Mouse (Mus musculus) midbrain, embryonic 10.5 days (tissue): ENCODE results near the gene Galnt7. TPM values are rescaled to one million over a fixed set of nuclear protein-coding genes. Genes with fewer than 3 reads are reported as not detected.

ENCODE experiments used
- DNase-seq: peaks from one replicate; pipeline ENCODE4 v3.0.0-alpha.2; 2017; ENCODE audit warnings: low spot score
- H3K27ac ChIP-seq: fragments of 300-500 bp; sonication (generic); replicated peaks from 2 replicates; pipeline ENCODE4 v1.5.1; 2016; ENCODE audit warnings: mild to moderate bottlenecking
- H3K27me3 ChIP-seq: fragments of 300-500 bp; sonication (generic); 2 replicates; pipeline ENCODE4 v1.6.1; 2016; ENCODE audit warnings: low read depth, mild to moderate bottlenecking; ENCODE audit not compliant: poor library complexity, severe bottlenecking
- H3K36me3 ChIP-seq: fragments of 300-500 bp; sonication (generic); 2 replicates; pipeline ENCODE4 v1.6.1; 2016; ENCODE audit warnings: mild to moderate bottlenecking, moderate library complexity
- H3K4me1 ChIP-seq: fragments of 300-500 bp; sonication (generic); 2 replicates; pipeline ENCODE4 v1.6.1; 2016
- H3K4me3 ChIP-seq: fragments of 300-500 bp; sonication (generic); 2 replicates; pipeline ENCODE4 v1.5.1; 2016; ENCODE audit warnings: mild to moderate bottlenecking, moderate library complexity
- H3K9me3 ChIP-seq: fragments of 300-500 bp; sonication (generic); replicated peaks from 2 replicates; pipeline ENCODE4 v1.6.1; 2016; ENCODE audit warnings: mild to moderate bottlenecking
- WGBS: fragments of 180-500 bp; shearing (Covaris S2); methylation state at CpG from one replicate; pipeline ENCODE4 v1.1.7; 2016; 5-methylcytosine and 5-hydroxymethylcytosine counted together
- polyA plus RNA-seq: library from polyadenylated mRNA; unstranded; fragments of >200 nt; fragmentation: Nextera tagmentation; extraction: Ambion mirVana; gene quantifications from 2 replicates; pipeline ENCODE4 v1.2.1, GENCODE M21; 2016

The Galnt7 gene
- polyA plus RNA-seq, 1 experiment from 2014 or later = 23.6 TPM

DNA sequence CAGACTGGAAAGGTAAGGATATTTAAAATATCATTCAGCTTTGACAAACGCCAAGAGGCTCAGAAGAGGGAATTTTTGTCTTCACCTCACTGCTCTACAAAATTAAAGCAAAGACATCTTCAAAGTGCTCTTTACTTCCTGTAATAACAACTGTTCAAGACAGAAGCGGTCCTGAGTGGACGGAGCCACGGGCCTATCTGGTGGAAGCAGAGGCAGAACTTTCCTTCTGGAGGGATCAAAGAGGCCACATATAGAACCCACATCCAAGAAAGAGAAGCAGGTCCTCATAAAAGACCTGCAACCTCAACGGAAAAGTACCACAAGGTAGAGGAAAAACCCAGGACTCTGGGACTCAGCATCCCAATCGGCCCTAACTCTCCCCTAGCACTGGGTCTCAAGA is 2.6 kb downstream of the Galnt7 start:
- Histone ChIP-seq H3K27ac (no peak overlapping the region), H3K4me1 (peaks cover 28% of the 10 kb centered on the region), H3K27me3 (peaks cover 4% of the 10 kb centered on the region; the same call in 1 of the 2 replicates), H3K9me3 (no peaks in the 10 kb centered on the region), H3K36me3 (no peaks in the 10 kb centered on the region), H3K4me3 (no peak overlapping the region)
- WGBS = 83% methylated on average over 6 of the region's 6 CpGs
- DNase-seq = no peak

DNA sequence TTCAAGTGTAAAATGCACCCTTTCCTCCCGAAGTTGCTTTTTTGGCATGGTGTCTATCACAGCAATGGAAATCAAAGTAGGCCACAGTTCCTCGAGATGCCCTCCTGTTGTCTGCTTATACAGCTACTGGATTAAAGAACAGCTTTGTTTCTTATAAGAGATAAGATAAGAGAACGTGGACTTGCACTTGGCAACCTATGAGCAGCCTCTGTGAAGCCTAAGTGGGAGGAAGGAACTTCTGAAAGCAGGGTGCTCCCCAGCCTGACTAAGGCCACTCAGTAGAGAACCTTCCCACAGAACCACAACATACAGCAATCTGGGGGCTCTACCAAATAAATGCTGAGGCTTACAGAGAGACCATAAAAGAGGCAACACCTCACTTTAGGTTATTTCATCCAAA is 5.3 kb downstream of the Galnt7 start:
- Histone ChIP-seq H3K27ac (no peak overlapping the region), H3K27me3 (no peaks in the 10 kb centered on the region), H3K4me3 (no peak overlapping the region), H3K4me1 (peaks cover 19% of the 10 kb centered on the region), H3K9me3 (no peaks in the 10 kb centered on the region), H3K36me3 (no peaks in the 10 kb centered on the region)
- no peak for DNase-seq
- 85% methylated on average over 3 of the region's 3 CpGs for WGBS

DNA sequence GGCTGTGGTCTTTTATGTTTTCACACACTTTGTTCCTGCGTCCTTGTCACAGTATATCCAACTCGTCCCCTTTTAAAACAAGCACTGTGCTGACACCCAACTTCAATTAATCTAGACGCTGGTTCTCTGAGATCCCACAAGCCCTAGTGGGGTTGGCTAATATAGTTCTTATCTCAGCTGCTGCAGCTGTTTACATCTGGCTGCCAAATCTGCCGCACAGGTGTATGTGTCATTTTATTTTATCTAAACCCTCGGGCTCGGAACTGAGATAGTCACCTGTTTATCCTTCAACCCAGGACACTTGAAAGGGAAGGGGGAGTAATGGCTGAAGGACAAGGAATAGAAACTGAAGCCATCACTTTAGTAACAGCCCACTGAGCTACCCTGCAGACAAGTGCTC is 8.6 kb downstream of the Galnt7 start:
- no peaks in the 10 kb centered on the region for H3K9me3 ChIP-seq
- no peak overlapping the region for H3K27ac ChIP-seq
- H3K4me3 ChIP-seq = no peak overlapping the region
- H3K4me1 ChIP-seq = peaks cover 3% of the 10 kb centered on the region; the same call in 1 of the 2 replicates
- no peaks in the 10 kb centered on the region for H3K36me3 ChIP-seq
- 89% methylated on average over 6 of the region's 6 CpGs for WGBS
- no peak for DNase-seq
- no peaks in the 10 kb centered on the region for H3K27me3 ChIP-seq

DNA sequence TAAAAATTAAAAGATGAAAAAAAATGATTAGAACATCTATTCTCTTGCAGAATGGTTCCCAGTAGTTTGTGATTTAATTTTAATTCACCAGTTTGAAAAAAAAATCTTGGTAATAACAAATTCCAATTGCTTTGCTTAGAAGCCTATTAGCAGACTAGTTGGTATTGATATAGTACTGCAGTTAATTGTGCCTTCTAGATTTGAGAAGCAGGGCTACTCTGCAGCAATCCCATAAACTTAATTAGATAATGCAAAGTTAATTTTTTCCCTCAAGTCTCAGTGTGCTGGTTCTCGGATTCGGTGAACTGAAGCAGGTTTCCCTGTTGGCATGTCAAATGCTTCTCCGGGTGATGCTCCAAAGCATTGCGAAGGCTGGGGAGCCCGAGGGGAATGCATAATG is 10.1 kb downstream of the Galnt7 start:
- H3K9me3 ChIP-seq = no peaks in the 10 kb centered on the region
- no peaks in the 10 kb centered on the region for H3K27me3 ChIP-seq
- no peaks in the 10 kb centered on the region; the same call in 1 of the 2 replicates for H3K4me1 ChIP-seq
- no peak for DNase-seq
- H3K36me3 ChIP-seq = no peaks in the 10 kb centered on the region
- 89% methylated on average over 5 of the region's 5 CpGs for WGBS
- H3K4me3 ChIP-seq = no peak overlapping the region
- no peak overlapping the region for H3K27ac ChIP-seq

DNA sequence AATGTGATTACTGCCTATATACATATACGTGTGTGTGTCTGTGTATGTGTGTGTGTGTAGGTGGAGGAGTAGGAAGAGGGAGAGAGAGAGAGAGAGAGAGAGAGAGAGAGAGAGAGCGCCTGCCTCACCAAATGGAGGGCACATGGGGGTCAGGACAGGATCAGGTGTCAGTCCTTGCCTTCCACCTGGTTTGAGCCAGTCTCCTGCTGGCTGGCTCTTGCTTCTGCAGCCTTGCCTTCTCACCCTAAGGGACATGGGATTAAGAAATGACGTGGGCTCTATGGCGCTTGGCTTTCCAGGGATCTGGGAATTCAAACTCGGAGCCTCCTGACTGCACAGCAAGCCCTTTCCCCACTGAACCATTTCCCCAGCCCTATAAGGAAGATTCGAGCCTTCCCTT is 13.9 kb downstream of the Galnt7 start:
- no peak overlapping the region for H3K27ac ChIP-seq
- no peaks in the 10 kb centered on the region for H3K4me1 ChIP-seq
- no peaks in the 10 kb centered on the region for H3K9me3 ChIP-seq
- no peaks in the 10 kb centered on the region for H3K36me3 ChIP-seq
- WGBS = 72% methylated on average over 6 of the region's 6 CpGs
- no peak overlapping the region for H3K4me3 ChIP-seq
- no peaks in the 10 kb centered on the region for H3K27me3 ChIP-seq
- no peak for DNase-seq

DNA sequence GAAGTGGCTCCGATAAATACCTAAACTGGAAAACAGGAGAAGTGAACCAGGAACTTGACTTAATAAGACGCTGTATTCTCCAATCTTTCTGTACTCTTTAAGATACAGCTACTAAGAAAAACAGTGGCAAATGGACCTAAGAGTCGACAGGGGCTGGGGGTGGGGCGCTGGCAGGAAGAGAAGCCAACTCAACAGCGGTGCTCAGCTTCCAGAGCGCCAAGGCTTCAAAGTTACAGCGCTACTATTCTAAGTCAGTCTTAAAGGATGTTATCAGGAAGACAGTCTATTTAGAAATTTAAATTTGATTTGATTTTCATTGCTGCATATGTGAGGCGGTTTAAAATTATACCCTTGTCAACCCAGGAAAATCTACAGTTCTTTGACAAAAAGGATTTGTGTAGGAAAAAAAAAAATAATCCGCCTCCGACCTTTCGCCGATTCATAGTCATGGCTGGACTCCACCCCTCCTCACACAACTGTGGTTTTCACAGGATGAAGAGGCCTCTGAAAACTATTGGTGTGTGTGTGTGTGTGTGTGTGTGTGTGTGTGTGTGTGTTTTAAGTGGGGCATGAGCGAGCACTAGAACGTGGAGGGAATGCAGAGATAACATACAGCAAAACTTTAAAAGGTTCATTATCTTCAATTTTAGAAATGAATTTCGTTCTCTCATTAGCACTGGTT is 15.1 kb downstream of the Galnt7 start:
- no peak overlapping the region for H3K4me3 ChIP-seq
- no peaks in the 10 kb centered on the region for H3K4me1 ChIP-seq
- no peaks in the 10 kb centered on the region for H3K27me3 ChIP-seq
- WGBS = 88% methylated on average over 15 of the region's 15 CpGs
- DNase-seq = no peak
- H3K36me3 ChIP-seq = no peaks in the 10 kb centered on the region
- H3K9me3 ChIP-seq = no peaks in the 10 kb centered on the region
- H3K27ac ChIP-seq = no peak overlapping the region

DNA sequence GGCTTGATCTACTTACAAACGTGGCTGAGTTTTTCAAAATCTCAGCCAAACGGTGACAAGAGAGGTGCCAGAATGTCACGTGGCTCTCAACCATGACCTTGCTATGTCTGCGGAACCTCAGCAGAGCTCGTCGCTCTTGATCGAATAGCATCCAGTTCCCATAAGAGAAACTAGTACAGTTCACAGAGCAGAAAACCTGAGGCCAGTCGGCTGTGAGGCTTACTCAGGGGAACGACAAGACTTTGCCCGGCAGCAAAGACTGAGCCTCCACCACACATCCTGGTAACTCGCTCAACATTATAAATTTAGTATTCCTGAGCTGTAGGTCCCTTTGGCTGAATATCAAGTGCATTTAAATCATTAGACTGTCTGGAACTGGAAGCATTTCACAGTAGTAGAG is 16.1 kb downstream of the Galnt7 start:
- H3K27ac ChIP-seq = no peak overlapping the region
- WGBS = 91% methylated on average over 11 of the region's 11 CpGs
- no peak overlapping the region for H3K4me3 ChIP-seq
- H3K9me3 ChIP-seq = no peaks in the 10 kb centered on the region
- DNase-seq = no peak
- no peaks in the 10 kb centered on the region for H3K27me3 ChIP-seq
- H3K36me3 ChIP-seq = no peaks in the 10 kb centered on the region
- H3K4me1 ChIP-seq = no peaks in the 10 kb centered on the region

DNA sequence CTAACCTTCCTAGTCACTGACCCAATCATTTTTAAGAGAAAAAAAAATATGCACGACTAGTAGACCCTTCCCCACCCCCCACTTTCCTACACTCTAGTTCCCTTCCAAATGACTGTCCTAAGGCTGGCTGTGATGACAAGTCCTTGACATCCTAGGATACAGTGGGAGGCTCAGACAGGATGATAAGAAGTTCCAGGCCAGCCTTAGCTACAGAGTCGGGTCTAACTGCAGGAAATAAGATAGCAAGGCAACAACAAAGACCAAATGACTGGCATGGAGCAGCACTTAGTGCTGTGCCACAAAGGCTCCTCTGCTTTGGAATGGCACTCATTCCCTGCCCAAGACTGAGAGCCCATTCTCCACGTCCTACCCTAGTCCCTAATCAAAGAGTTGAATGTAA is 16.6 kb downstream of the Galnt7 start:
- H3K36me3 ChIP-seq = no peaks in the 10 kb centered on the region
- WGBS = 75% methylated on average over 3 of the region's 3 CpGs

DNA sequence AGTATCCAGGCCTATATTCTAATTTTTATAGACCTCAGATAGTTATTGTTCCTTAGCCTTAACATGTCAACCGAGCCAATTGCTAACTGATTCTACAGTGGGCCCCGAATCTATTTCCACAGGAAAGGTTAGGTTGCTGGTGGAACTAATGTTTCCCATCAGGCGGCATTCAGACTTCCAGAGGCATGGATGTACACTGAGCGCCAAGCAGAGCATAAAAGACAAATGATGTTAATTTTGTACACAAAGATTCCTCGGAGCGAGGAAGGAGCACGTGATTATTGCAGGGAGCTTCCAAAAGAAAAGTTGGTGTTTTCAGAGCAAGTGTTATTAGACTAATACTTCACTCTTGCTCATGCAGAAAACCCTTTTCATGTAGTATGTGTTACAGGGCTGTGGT is 21.1 kb downstream of the Galnt7 start:
- H3K4me3 ChIP-seq = no peak overlapping the region
- H3K27me3 ChIP-seq = no peaks in the 10 kb centered on the region
- WGBS = 94% methylated on average over 7 of the region's 7 CpGs
- H3K4me1 ChIP-seq = no peaks in the 10 kb centered on the region
- H3K36me3 ChIP-seq = no peaks in the 10 kb centered on the region
- H3K9me3 ChIP-seq = no peaks in the 10 kb centered on the region
- DNase-seq = no peak
- no peak overlapping the region for H3K27ac ChIP-seq

More for the DNA sequence above, 16.6 kb downstream of the Galnt7 start:
- DNase-seq = no peak
- Histone ChIP-seq H3K27ac (no peak overlapping the region), H3K9me3 (no peaks in the 10 kb centered on the region), H3K27me3 (no peaks in the 10 kb centered on the region), H3K4me3 (no peak overlapping the region), H3K4me1 (no peaks in the 10 kb centered on the region)

DNA sequence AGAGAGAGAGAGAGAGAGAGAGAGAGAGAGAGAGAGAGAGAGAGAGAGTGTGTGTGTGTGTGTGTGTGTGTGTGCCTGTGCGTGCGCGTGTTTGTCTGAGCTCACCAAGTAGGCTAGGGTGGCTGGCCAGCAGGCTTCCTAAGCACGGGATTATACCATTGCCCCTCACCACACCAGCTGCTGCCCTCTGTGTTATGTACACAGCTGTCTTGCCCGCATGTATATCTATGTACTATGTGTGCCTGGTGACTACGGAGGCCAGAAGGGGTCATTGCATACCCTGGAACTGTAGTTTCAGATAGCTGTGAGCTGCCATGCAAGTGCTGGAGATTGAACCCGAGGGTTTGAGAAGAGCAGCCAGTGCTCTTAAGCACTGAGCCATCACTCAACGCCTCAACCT is 22.7 kb downstream of the Galnt7 start:
- DNase-seq = no peak
- no peaks in the 10 kb centered on the region for H3K36me3 ChIP-seq
- no peaks in the 10 kb centered on the region for H3K4me1 ChIP-seq
- whole genome bisulfite sequencing = 91% methylated on average over 8 of the region's 8 CpGs
- no peak overlapping the region for H3K4me3 ChIP-seq
- H3K27ac ChIP-seq = no peak overlapping the region
- H3K9me3 ChIP-seq = no peaks in the 10 kb centered on the region
- H3K27me3 ChIP-seq = no peaks in the 10 kb centered on the region

DNA sequence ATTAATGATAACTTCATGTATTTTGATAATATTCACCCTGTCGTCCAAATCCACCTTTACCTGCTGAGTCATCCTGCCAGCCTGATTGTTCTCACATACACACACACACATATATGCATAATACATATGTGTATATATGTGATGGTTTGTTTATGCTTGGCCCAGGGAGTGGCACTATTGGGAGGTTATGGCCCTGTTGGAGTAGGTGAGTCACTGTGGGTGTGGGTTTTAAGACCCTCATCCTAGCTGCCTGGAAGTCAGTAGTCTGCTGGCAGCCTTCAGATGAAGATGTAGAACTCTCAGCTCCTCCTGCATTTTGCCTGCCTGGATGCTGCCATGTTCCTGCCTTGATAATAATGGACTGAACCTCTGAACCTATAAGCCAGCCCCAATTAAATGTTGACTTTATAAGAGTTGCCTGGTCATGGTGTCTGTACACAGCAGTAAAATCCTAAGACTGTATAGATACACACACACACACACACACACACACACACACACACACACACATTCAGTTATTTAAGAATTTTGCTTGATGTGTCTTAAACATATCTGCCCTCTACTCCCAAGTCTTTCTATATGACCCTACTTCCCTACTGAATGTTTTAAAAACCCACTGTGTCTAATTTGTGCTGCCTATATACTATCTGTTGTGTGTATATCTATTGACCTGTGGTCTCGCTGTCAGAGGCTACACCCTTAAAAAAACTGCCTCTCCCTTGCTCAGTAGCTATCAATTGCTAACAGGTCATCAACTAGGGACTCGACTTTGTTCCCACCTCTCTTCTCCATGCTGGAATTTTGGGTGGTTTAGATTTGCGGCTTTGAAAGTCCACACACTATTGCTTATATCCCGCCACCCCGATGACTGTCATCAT is 23.8 kb downstream of the Galnt7 start:
- DNase-seq = no peak
- Histone ChIP-seq H3K27ac (no peak overlapping the region), H3K36me3 (no peaks in the 10 kb centered on the region), H3K4me3 (no peak overlapping the region), H3K9me3 (no peaks in the 10 kb centered on the region), H3K27me3 (no peaks in the 10 kb centered on the region), H3K4me1 (no peaks in the 10 kb centered on the region)
- WGBS = 89% methylated on average over 6 of the region's 6 CpGs

DNA sequence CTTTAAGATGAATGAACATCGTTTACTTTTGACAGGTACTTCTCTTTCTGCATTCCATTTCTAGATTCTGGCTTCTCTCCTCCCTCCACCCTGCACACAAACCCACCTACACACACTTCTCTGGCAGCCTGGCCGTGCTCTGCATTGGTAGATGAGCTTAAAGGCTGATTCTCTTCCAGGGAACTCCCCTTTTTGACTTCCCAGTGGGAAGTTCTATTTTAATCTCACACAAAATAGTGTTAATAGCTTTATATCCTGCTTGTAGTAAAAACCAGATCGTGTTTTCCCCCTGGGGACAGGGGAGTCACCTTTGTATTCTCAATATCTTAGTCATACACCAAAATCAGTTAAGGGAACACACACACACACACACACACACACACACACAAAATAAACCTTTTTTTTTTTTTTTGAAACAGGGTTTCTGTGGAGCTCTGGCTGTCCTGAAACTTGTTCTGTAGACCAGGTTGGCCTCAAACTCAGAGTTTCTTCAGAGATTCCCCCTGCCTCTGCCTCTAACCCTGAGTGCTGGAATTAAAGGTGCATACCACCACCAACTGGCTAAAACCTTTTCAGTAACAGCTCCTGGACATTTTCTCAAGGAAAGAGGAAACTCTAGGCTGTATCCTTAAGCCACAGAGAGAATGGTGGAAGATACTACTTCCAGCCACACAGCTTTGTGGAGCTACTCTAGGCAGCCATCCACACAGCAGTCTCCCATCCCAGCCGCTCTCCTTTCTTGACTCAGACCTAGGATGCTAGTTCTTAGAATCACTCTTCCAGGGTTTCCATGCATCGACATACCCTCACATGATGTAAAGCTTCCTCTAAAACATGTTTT is 24.7 kb downstream of the Galnt7 start:
- DNase-seq = no peak
- Histone ChIP-seq H3K4me3 (no peak overlapping the region), H3K4me1 (no peaks in the 10 kb centered on the region), H3K9me3 (no peaks in the 10 kb centered on the region), H3K27me3 (no peaks in the 10 kb centered on the region), H3K27ac (no peak overlapping the region), H3K36me3 (no peaks in the 10 kb centered on the region)
- 87% methylated on average over 5 of the region's 5 CpGs for WGBS
